Mouse (Mus musculus): ENCODE results near the gene Nckap5.

DNA sequence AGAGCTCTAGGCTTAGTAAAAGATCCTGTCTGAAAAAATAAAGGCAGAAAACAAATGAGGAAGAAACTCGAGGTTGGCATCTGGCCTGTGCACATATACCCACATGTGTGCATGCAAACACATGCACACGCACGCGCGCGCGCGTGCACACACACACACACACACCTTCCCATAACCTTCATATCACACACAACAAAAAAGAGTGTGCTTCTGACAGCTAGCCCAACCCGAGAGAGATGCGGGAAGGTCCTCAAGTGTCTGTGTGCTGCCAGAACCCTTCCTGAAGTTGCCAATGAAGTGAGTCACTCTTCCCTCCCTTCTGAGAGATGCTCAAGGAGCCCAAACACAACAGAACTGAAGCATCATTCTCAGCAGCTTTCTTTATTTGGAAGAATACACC lies 905.1 kb downstream of the Nckap5 start:
- TF ChIP-seq CTCF (IDR thresholded peaks at IDR 0.05; ENCODE audit: low read depth) = no peak
- no peak for TF ChIP-seq EP300 (IDR thresholded peaks at IDR 0.05; ENCODE audit: low read depth)

All from liver, embryonic 14.5 days (tissue).